Mouse (Mus musculus) lung, adult 2 months (tissue): Measurements from ENCODE around the gene Cer1.

Experiments used
- CTCF ChIP-seq: fragments of 200-500 bp; IDR thresholded peaks from 2 replicates; pipeline ENCODE4 v1.5.1; 2011; ENCODE audit warnings: mild to moderate bottlenecking, low read length, control low read depth; ENCODE audit not compliant: insufficient read depth
- POLR2A ChIP-seq: fragments of 200-500 bp; IDR thresholded peaks from 2 replicates; pipeline ENCODE4 v1.6.1; 2011; ENCODE audit warnings: low read depth, mild to moderate bottlenecking, control low read depth, low read length, borderline replicate concordance; ENCODE audit errors: extremely low read depth

GRCm38 (mm10) chr4:82882500-82882899 is 2.4 kb downstream of the Cer1 start:
- TF ChIP-seq POLR2A: no peak
- TF ChIP-seq CTCF: peak; percentile 53; the same call in 1 of the 2 replicates
